Mouse (Mus musculus): ENCODE results near the gene Simc1. TPM values are rescaled to one million over a fixed set of nuclear protein-coding genes. Genes with fewer than 3 reads are reported as not detected.

Simc1 gene
- polyA plus RNA-seq (2012; rRNA removed): 7.5 and 9.1 TPM in 2 replicates

DNA sequence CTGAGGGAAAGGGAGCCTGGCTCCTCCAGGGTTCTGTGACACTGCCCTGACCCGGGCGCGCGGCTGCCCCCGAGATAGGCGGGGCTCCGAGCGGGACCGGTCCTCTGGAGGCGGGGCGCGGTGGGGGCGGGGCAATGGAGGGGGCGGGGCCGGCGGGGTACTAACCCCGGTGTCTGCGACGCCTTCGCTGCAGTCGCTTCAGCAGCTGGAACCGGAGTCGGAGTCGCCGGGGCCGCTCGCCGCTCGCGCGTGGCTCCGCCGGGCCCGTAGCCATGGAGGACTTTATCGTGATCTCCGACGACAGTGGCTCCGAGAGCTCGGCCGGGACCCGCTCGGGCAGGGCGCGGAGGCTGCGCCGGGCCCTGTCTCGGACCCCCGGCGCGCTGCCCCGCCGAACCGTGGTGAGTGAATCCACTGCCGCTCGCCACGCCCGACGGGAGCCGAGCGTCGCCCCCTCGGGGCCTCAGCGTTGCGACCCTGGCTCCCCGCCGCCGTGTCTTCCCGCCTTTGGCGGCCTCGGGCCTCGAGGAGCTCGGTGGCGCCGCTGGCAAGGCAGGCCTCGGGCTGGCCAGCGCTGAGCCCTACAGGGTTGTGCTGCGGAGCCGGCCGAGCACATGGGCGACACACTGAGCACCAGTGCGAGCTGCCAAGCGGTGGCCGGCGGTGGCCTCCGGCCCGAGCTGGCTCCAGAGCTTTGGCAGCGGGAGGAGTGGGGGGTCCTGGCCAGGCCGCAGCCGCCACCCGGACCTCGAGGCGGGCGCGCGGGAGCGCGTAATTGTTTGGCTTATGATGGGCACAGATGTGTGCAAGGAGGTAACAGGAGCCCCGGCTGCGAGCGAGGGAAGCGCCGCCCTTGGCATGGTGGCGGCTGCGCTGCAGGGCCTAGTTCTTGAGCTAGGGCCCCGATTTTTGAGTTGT lies at the start of gene Simc1:
Simc1 (plus strand) TSS at position 176 of the 918 bp plus-strand sequence.
- WGBS: under 1% methylated on average over 102 of the region's 105 CpGs
- TF ChIP-seq CTCF (conservative IDR thresholded peaks at IDR 0.05; ENCODE audit: insufficient read depth, insufficient read length, low read depth, low read length): no peak
- peak; percentile 84 for TF ChIP-seq POLR2A (IDR thresholded peaks at IDR 0.05; ENCODE audit: low read depth, low read length)
- Histone ChIP-seq H3K36me3 (ENCODE audit: control insufficient read depth, insufficient read depth, low read length) (no peaks in the 10 kb centered on the region), H3K4me1 (ENCODE audit: control insufficient read depth, insufficient read depth, low read length) (peaks cover 6% of the 10 kb centered on the region; the same call in 1 of the 2 replicates), H3K4me3 (ENCODE audit: insufficient read depth, low read depth, low read length) (peak within 1 kb of the TSS; percentile 93), H3K27me3 (replicated peaks; ENCODE audit: control insufficient read depth, insufficient read depth, low read length) (no peaks in the 10 kb centered on the region), H3K27ac (ENCODE audit: insufficient read depth, low read depth, low read length) (peak within 1 kb of the TSS; percentile 14; the same call in 1 of the 2 replicates)
- DNase-seq: peak; percentile 89

DNA sequence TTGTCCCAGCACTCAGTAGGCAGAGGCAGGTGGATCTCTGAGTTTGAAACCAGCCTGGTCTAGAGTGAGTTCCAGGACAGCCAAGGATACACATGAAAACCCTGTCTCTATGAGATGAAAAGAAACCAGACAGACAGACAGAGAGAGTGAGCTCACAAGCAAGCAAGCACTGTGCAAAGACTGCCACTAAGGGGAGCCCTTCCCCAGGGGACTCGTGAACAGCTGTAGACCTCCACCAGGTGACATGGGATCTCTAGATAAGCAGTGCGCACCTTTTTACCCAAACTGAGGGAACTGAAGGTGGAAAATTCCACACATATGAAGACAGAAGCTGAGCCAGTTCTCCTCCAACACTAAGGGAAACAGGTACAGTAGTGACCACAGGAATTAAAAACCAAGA lies 46.5 kb upstream of the Simc1 start:
- DNase-seq: peak; percentile 54
- Histone ChIP-seq H3K27ac (ENCODE audit: insufficient read depth, low read depth, low read length) (no peak overlapping the region), H3K4me1 (ENCODE audit: control insufficient read depth, insufficient read depth, low read length) (no peaks in the 10 kb centered on the region), H3K36me3 (ENCODE audit: control insufficient read depth, insufficient read depth, low read length) (no peaks in the 10 kb centered on the region), H3K27me3 (replicated peaks; ENCODE audit: control insufficient read depth, insufficient read depth, low read length) (no peaks in the 10 kb centered on the region), H3K4me3 (ENCODE audit: insufficient read depth, low read depth, low read length) (no peak overlapping the region)
- TF ChIP-seq CTCF (conservative IDR thresholded peaks at IDR 0.05; ENCODE audit: insufficient read depth, insufficient read length, low read depth, low read length) (peak; percentile 73), POLR2A (IDR thresholded peaks at IDR 0.05; ENCODE audit: low read depth, low read length) (no peak)
- 62% methylated on average over 2 of the region's 2 CpGs for WGBS

DNA sequence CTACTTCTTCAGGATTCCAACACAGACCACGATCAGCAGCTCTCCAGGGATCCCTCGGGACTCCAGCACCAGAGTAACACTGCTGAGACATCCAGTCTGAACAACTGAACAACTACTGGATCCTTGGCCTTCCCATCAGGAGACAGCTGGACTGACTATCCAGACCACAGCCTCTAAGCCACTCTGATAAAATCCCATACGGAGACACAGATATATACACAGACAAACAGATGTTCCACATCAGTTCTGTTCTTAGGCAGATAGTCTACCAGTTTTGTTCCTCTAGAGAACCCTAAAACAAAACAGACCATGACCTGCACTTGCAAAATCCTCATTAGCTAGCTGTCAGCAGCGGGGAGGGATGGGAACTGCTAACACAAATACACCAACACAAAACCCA lies 44.3 kb upstream of the Simc1 start:
- H3K27ac ChIP-seq (ENCODE audit: insufficient read depth, low read depth, low read length): no peak overlapping the region
- DNase-seq: no peak
- H3K27me3 ChIP-seq (replicated peaks; ENCODE audit: control insufficient read depth, insufficient read depth, low read length): no peaks in the 10 kb centered on the region
- WGBS: 76% methylated on average over 4 of the region's 4 CpGs
- TF ChIP-seq POLR2A (IDR thresholded peaks at IDR 0.05; ENCODE audit: low read depth, low read length) (no peak), CTCF (conservative IDR thresholded peaks at IDR 0.05; ENCODE audit: insufficient read depth, insufficient read length, low read depth, low read length) (no peak)
- H3K4me1 ChIP-seq (ENCODE audit: control insufficient read depth, insufficient read depth, low read length): no peaks in the 10 kb centered on the region
- peaks cover 3% of the 10 kb centered on the region for H3K36me3 ChIP-seq (ENCODE audit: control insufficient read depth, insufficient read depth, low read length)
- H3K4me3 ChIP-seq (ENCODE audit: insufficient read depth, low read depth, low read length): no peak overlapping the region

DNA sequence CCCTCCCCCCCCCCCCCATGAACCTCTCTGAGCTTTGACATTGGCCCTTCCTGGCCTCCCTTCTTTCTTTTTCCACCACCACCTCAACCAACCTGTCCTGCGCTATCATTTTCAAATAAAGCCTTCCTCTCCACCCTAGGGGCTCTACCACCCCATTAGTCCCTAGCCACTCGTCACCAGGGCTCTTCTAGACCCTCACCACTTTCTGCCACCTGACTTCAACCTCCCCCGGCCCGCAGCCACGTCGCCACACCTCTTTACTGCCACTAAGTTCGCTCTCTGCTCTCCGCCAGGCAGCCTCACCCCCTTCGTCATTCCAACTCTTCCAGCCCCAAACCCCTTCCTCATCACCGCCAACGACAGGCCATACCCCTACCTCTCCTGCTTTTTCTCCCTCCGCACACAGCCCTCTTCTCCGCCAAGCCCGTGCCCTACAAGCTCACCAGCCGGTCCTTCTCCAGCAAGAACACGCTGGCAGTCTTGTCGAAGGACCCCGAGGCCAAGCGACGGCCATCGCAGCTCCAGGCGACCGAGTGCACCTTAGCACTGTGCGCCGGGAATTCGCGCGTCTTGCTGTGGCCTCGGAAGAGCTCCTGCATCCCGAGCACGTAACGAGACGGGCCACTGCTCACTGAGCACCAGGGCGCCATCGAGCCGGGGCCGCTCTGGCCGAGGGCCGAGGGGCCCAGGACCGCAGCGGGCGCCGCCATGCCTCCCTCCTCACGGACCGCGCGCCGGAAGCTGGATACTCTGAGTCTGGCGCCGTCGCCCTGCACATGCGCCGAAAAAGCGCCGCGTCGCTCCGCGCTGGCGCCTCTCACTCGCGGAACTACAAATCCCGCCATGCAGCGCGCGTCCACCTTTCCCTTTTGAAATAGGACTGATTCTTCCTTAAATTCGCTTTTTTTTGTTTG lies 35.2 kb upstream of the Simc1 start, which contains the start of gene Thoc3:
Thoc3 (minus strand) TSS at position 752 of the 914 bp plus-strand sequence.
- no peaks in the 10 kb centered on the region for H3K27me3 ChIP-seq (replicated peaks; ENCODE audit: control insufficient read depth, insufficient read depth, low read length)
- TF ChIP-seq CTCF (conservative IDR thresholded peaks at IDR 0.05; ENCODE audit: insufficient read depth, insufficient read length, low read depth, low read length): no peak
- TF ChIP-seq POLR2A (IDR thresholded peaks at IDR 0.05; ENCODE audit: low read depth, low read length): no peak
- H3K4me3 ChIP-seq (ENCODE audit: insufficient read depth, low read depth, low read length): peak within 1 kb of the TSS; percentile 90
- H3K4me1 ChIP-seq (ENCODE audit: control insufficient read depth, insufficient read depth, low read length): peaks cover 4% of the 10 kb centered on the region; the same call in 1 of the 2 replicates
- no peak within 1 kb of the TSS for H3K27ac ChIP-seq (ENCODE audit: insufficient read depth, low read depth, low read length)
- WGBS: 1% methylated on average over 67 of the region's 67 CpGs
- H3K36me3 ChIP-seq (ENCODE audit: control insufficient read depth, insufficient read depth, low read length): peaks cover 7% of the 10 kb centered on the region; the same call in 1 of the 2 replicates
- DNase-seq: peak; percentile 94

DNA sequence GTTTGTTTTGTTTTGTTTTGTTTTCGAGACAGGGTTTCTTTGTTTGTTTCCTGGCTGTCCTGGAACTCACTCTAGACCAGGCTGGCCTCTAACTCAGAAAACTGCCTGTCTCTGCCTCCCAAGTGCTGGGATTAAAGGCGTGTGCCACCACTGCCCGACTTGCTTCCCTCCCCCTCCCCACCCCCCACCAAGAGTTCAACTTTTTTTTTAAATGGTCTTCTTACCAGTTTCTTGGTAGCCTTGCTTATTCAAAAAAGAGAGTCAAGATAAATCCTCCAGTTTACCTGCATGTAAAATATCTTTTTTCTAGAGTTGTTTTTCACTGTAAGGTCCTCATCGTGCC lies 34.6 kb upstream of the Simc1 start:
- no peak overlapping the region for H3K27ac ChIP-seq (ENCODE audit: insufficient read depth, low read depth, low read length)
- H3K36me3 ChIP-seq (ENCODE audit: control insufficient read depth, insufficient read depth, low read length): peaks cover 7% of the 10 kb centered on the region; the same call in 1 of the 2 replicates
- no peaks in the 10 kb centered on the region for H3K27me3 ChIP-seq (replicated peaks; ENCODE audit: control insufficient read depth, insufficient read depth, low read length)
- TF ChIP-seq CTCF (conservative IDR thresholded peaks at IDR 0.05; ENCODE audit: insufficient read depth, insufficient read length, low read depth, low read length): no peak
- no peak for TF ChIP-seq POLR2A (IDR thresholded peaks at IDR 0.05; ENCODE audit: low read depth, low read length)
- H3K4me3 ChIP-seq (ENCODE audit: insufficient read depth, low read depth, low read length): peak overlapping the region; percentile 42
- WGBS: 10% methylated on average over 4 of the region's 4 CpGs
- peaks cover 4% of the 10 kb centered on the region; the same call in 1 of the 2 replicates for H3K4me1 ChIP-seq (ENCODE audit: control insufficient read depth, insufficient read depth, low read length)
- DNase-seq: no peak

DNA sequence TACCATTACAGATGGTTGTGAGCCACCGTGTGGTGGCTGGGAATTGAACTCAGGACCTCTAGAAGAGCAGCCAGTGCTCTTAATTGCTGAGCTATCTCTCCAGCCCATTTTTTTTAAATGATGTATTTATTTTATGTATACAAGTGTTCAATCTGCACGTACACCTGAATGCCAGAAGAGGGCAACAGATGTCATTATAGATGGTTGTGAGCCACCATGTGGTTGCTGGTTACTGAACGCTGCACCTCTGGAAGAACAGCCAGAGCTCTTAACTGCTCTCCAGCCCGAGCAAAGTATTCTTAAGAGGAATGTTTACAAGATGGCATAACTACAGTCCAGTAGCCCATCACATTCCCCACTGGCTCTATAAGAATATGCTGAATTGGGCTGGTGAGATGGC lies 31.6 kb upstream of the Simc1 start:
- TF ChIP-seq CTCF (conservative IDR thresholded peaks at IDR 0.05; ENCODE audit: insufficient read depth, insufficient read length, low read depth, low read length): no peak
- TF ChIP-seq POLR2A (IDR thresholded peaks at IDR 0.05; ENCODE audit: low read depth, low read length): no peak
- no peak for DNase-seq

More for the DNA sequence above, 31.6 kb upstream of the Simc1 start:
- H3K27ac ChIP-seq (ENCODE audit: insufficient read depth, low read depth, low read length): no peak overlapping the region
- H3K27me3 ChIP-seq (replicated peaks; ENCODE audit: control insufficient read depth, insufficient read depth, low read length): no peaks in the 10 kb centered on the region
- WGBS: 88% methylated on average over 4 of the region's 4 CpGs
- no peaks in the 10 kb centered on the region for H3K36me3 ChIP-seq (ENCODE audit: control insufficient read depth, insufficient read depth, low read length)
- peaks cover 4% of the 10 kb centered on the region; the same call in 1 of the 2 replicates for H3K4me1 ChIP-seq (ENCODE audit: control insufficient read depth, insufficient read depth, low read length)
- H3K4me3 ChIP-seq (ENCODE audit: insufficient read depth, low read depth, low read length): no peak overlapping the region

All from kidney, adult 2 months (tissue).